Mouse (Mus musculus): ENCODE measurements at regions not wholly inside any gene's neighbourhood (a gene's known extent, or its start where the extent isn't known, plus 50 kb on each side); places are given as distances from the start of the nearest gene placed in this dataset.
A peak's percentile ranks its signal among the peaks of the same experiment; 100 is the strongest.
"Not testable (repeated sequence)": the region's sequence is repeated elsewhere in the genome, so short reads cannot be mapped to it uniquely, and the experiment has no call there.

DNA sequence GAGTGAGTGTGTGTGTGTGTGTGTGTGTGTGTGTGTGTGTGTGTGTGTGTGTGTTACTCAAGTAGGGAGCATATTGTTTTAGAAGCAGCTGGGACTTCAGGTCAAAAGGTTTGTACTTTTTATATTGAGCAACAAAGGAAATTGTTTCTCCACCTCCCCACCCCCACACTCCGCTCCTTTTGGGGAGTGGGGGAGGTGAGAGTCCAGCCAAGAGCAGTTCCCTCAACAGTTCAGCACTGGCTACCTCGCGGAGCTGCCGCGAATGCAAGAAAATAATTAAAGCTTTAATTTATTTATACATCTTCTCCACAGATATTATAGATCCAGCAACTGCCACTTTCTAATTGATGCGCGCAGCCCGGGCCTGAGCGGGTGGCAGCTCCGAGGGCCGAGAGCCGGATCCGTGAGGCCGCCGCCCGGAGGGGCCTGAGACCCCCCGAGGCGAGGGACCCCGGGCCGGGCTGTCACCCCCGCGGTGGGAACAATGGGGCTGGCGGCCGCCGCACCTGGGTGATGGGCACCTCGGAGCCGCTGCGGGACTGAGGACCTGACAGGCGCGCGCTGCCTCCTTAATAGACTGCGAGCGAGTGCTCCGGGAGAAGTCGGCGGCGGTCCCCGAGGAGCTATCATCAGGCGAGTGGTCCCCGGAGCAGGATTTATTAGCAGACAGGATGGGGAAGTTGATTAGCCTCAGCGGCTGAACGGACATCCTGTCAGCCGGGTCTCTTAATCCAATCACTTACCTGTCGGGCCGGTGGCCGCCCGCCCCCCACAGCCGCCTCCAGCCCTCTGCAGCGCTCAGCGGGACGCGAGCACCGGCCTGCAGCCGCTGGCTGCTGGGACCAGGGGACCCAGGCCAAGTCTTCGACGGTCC lies 124.4 kb downstream of the Melk start:
- no peak for ATAC-seq (ENCODE audit: insufficient number of reproducible peaks, low FRiP score, low TSS enrichment, low read depth)
- no peaks in the 10 kb centered on the region for H3K9me3 ChIP-seq
- H3K4me1 ChIP-seq, result peaks cover 9% of the 10 kb centered on the region
- no peak overlapping the region for H3K27ac ChIP-seq
- H3K27me3 ChIP-seq, result peaks cover 60% of the 10 kb centered on the region
- WGBS, result under 1% methylated on average over 56 of the region's 56 CpGs
- peak overlapping the region; percentile 37 for H3K4me3 ChIP-seq
- peak overlapping the region; percentile 55 for H3K4me2 ChIP-seq
- H3K36me3 ChIP-seq, result no peaks in the 10 kb centered on the region
- H3K9ac ChIP-seq, result no peak overlapping the region

GRCm38 (mm10) chr4:44434593-44434992 lies 133.9 kb downstream of the Melk start:
- Histone ChIP-seq H3K4me1 (no peaks in the 10 kb centered on the region), H3K4me2 (no peak overlapping the region), H3K9me3 (no peaks in the 10 kb centered on the region), H3K9ac (no peak overlapping the region), H3K36me3 (no peaks in the 10 kb centered on the region), H3K27ac (no peak overlapping the region), H3K4me3 (no peak overlapping the region), H3K27me3 (0 out of 2 replicates have a peak, but pooled peaks cover 3% of the 10 kb centered on the region)
- ATAC-seq (ENCODE audit: insufficient number of reproducible peaks, low FRiP score, low TSS enrichment, low read depth), result no peak
- WGBS, result 22% methylated on average over 9 of the region's 9 CpGs

DNA sequence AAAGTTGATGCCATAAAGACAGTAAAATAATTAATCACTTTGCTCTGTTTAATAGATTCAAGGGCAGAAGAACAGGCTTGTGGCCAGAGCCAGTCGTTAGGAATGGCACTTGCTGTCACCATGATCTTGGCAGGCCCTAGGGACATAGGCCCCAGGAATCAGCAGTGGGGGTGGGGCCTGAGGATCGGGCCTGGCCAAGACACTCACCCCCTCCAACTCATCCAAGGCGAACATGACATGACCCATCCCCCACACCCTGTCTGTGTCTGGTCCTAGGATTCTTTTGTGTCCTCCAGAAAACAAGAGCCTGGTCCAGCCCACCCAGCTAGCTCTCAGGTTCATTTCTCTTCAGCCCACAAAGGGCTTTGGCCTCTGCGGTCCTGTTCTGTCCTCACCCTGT lies 144.8 kb downstream of the Melk start:
- Histone ChIP-seq H3K4me1 (no peaks in the 10 kb centered on the region), H3K9me3 (no peaks in the 10 kb centered on the region), H3K9ac (no peak overlapping the region), H3K4me3 (no peak overlapping the region), H3K27me3 (no peaks in the 10 kb centered on the region), H3K4me2 (no peak overlapping the region), H3K27ac (no peak overlapping the region), H3K36me3 (no peaks in the 10 kb centered on the region)
- 45% methylated on average over 4 of the region's 4 CpGs for WGBS
- no peak for ATAC-seq (ENCODE audit: insufficient number of reproducible peaks, low FRiP score, low TSS enrichment, low read depth)

GRCm38 (mm10) chr4:44450881-44451532 lies 150.3 kb downstream of the Melk start:
- Histone ChIP-seq H3K9ac (no peak overlapping the region), H3K27me3 (no peaks in the 10 kb centered on the region), H3K4me2 (no peak overlapping the region), H3K36me3 (no peaks in the 10 kb centered on the region), H3K9me3 (no peaks in the 10 kb centered on the region), H3K27ac (no peak overlapping the region), H3K4me3 (no peak overlapping the region), H3K4me1 (no peaks in the 10 kb centered on the region)
- no peak for ATAC-seq (ENCODE audit: insufficient number of reproducible peaks, low FRiP score, low TSS enrichment, low read depth)
- 47% methylated on average over 10 of the region's 10 CpGs for WGBS

GRCm38 (mm10) chr4:44452043-44452618 lies 151.5 kb downstream of the Melk start:
- Histone ChIP-seq H3K27ac (no peak overlapping the region), H3K36me3 (no peaks in the 10 kb centered on the region), H3K9ac (no peak overlapping the region), H3K27me3 (no peaks in the 10 kb centered on the region), H3K9me3 (no peaks in the 10 kb centered on the region), H3K4me2 (no peak overlapping the region), H3K4me3 (no peak overlapping the region), H3K4me1 (no peaks in the 10 kb centered on the region)
- no peak for ATAC-seq (ENCODE audit: insufficient number of reproducible peaks, low FRiP score, low TSS enrichment, low read depth)
- 69% methylated on average over 8 of the region's 8 CpGs for WGBS

- Histone ChIP-seq H3K27me3 (no peaks in the 10 kb centered on the region), H3K36me3 (no peaks in the 10 kb centered on the region), H3K27ac (no peak overlapping the region), H3K4me2 (no peak overlapping the region), H3K4me3 (no peak overlapping the region), H3K9ac (no peak overlapping the region), H3K4me1 (no peaks in the 10 kb centered on the region), H3K9me3 (no peaks in the 10 kb centered on the region)
- no peak for ATAC-seq (ENCODE audit: insufficient number of reproducible peaks, low FRiP score, low TSS enrichment, low read depth)
- WGBS, result 83% methylated on average over 11 of the region's 11 CpGs
Measured at GRCm38 (mm10) chr4:44453552-44453951, 152.9 kb downstream of the Melk start.

- Histone ChIP-seq H3K27ac (no peak overlapping the region), H3K27me3 (no peaks in the 10 kb centered on the region), H3K36me3 (no peaks in the 10 kb centered on the region), H3K4me2 (no peak overlapping the region), H3K4me3 (no peak overlapping the region), H3K9ac (no peak overlapping the region), H3K4me1 (no peaks in the 10 kb centered on the region), H3K9me3 (no peaks in the 10 kb centered on the region)
- 83% methylated on average over 2 of the region's 2 CpGs for WGBS
- no peak for ATAC-seq (ENCODE audit: insufficient number of reproducible peaks, low FRiP score, low TSS enrichment, low read depth)
Measured at GRCm38 (mm10) chr4:44455851-44456250, 155.2 kb downstream of the Melk start.

DNA sequence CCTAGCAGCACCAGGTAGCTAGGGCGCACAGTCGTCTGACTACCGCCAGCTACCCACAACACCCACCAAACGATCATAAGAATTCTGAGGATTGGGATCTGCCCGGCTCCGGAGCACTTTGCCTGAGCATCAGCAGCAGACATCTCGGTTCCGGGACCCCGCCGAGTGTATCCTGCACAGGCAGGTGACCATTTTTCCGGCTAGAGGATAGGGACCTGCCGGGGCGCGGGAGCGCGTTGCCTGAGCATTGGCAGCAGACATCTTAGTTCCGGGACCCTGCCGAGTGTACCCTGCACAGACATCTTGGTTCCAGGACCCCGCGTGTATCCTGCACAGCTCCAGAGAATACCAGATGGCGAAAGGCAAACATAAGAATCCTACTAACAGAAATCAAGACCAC lies 172.8 kb downstream of the Melk start:
- H3K27me3 ChIP-seq; H3K27ac ChIP-seq; H3K9ac ChIP-seq; ATAC-seq (ENCODE audit: insufficient number of reproducible peaks, low FRiP score, low TSS enrichment, low read depth); H3K36me3 ChIP-seq; H3K4me2 ChIP-seq; H3K4me3 ChIP-seq; H3K4me1 ChIP-seq; H3K9me3 ChIP-seq: not testable (repeated sequence)
- WGBS, result 89% methylated on average over 21 of the region's 21 CpGs
